Mouse (Mus musculus) spleen, embryonic (tissue): ENCODE measurements at regions not wholly inside any gene's neighbourhood (a gene's known extent, or its start where the extent isn't known, plus 50 kb on each side); places are given as distances from the start of the nearest gene placed in this dataset.

Experiments
- CTCF ChIA-PET: fragments of 350-600 bp; sonication (Branson Sonifier 250); formaldehyde crosslinking; loops from one replicate; lab custom pipeline; 2022; lab: Charles Lee

GRCm38 (mm10) chr2:117811506-117811905, 300.2 kb upstream of the Thbs1 start:
- CTCF ChIA-PET: no interaction called here

DNA sequence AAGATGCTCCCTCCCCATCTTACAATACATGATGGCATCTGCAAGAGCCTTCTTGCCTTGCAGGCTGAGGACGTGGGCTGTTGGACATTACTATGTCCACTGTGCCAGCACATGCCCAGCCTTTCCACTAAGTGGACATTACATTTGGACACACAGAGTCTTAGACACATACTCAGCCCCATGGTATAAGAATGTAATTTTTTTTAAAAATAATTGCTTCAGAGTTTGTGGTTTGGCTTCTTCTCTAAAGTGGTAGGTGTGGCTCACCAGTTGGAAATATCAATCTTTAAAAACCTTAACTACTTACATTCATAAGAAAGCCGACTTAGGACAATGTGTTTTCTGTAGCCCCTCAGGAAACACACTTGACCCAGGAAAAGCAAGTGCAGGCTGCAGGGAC, 299.7 kb upstream of the Thbs1 start:
- CTCF ChIA-PET: no interaction called here

DNA sequence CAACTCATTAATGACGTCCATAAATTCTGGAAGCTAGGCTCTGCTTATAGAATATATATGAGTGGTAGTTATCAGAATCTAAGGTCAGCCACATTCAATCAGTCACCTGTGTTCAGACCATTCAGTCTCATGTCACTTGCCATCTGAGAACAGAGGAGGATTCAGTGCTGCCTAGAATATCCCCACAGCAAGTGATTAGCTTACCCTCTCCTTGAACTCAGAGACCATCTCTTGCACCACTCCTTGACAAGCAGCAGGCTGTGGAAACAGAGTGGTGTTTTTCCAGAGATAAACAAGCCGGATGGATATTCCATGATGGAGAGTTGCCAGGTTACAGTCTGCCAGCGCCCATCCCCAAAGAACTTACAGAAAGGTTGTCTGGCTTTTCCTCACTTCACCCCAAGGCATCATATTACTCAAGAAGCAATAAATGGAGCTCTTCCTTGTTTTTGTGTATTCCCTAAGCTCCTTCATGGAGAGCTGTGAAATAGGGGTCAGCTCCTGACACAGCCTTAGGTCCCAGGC, 291.9 kb upstream of the Thbs1 start:
- CTCF ChIA-PET: no interaction called here

- CTCF ChIA-PET: no interaction called here
These were observed 291.0 kb upstream of the Thbs1 start for GRCm38 (mm10) chr2:117820708-117821107.

GRCm38 (mm10) chr2:117825088-117825487, 286.6 kb upstream of the Thbs1 start:
- CTCF ChIA-PET: no interaction called here

DNA sequence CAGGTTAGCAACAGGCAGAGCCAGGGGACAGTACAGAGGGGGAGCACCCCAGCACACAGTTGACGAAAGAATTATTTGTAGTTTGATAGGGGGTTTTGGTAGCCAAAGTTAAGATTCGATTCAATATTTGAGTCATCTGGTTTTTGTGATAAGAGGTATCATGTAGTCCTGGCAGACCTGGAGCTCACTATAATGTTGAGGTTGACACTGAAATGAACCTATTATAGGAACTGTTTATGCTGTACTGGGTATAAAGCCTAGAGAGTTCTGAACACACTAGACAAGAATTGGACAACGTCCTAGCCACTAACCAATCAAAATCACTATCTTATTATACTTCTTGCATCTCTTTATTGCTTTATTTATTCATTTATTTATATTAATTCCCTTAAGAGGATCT, 284.4 kb upstream of the Thbs1 start:
- CTCF ChIA-PET: no interaction called here

- CTCF ChIA-PET: no interaction called here
These were observed 273.3 kb upstream of the Thbs1 start for GRCm38 (mm10) chr2:117838387-117838786.

DNA sequence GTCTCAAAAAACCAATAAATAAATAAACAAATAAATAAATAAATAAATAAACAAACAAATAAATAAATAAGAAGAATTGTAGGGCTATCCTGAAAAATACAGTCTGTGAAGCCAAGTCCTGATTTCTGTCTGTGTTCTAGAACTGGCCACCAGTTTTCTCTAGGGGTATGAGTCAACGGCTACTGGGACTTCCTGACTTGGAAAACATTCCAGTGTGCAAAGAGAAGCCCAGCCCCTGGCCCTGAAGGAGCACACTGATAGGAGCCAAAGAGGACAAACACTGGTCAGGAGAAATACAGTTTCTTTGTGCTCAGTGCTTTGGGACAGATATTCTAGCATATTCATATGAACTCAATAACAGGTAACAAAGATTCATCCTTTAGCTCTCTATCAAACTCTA, 271.3 kb upstream of the Thbs1 start:
- CTCF ChIA-PET: no interaction called here

DNA sequence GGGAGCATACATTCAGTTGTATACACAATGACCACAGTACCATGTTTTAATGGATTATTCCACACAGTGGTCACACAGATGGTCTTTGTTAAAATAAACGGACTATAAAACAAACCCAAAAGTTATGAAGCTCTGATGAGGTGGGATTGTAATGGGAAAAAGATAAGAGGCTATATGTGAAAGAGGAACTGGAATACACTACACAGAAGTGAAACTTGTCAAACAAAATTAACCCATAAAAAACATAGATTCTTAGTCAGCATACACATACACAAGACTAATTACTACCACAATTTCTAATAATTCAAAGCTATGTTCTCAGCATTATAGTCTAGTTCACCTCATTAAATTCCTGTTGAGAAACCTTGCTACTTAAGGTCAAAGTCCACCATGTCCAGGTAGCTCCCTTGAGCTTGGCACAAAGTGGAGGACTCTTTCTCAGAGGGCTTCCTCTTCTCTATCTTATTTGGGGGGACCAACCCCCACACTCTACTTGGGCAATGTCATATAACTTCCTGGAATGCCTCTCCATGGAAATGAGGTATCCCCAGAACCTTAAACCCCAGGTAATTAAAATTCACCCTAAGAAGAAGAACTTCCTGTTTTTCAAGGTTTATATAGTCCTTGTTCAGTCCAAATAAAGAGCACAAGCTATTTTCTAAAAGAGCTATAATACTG, 269.2 kb upstream of the Thbs1 start:
- CTCF ChIA-PET: no interaction called here

DNA sequence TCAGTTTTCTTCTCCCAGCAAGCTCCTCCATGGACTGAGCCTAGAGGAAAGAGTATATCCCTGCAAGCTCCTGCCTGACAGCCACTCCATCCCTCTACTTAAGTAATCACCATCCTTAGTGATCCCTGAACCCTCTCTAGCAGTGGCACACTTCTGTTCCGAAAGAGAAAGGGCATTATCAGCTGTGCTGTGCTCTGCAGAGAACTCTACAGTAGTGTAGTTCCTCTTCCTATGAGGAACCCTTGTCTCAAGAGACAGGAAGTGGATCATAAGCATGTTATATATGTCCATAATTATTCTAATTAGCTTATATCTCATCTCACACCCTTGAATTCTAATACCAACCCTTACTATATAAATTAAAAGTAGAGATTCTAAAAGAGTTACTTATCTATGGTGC, 259.2 kb upstream of the Thbs1 start:
- CTCF ChIA-PET: no interaction called here

DNA sequence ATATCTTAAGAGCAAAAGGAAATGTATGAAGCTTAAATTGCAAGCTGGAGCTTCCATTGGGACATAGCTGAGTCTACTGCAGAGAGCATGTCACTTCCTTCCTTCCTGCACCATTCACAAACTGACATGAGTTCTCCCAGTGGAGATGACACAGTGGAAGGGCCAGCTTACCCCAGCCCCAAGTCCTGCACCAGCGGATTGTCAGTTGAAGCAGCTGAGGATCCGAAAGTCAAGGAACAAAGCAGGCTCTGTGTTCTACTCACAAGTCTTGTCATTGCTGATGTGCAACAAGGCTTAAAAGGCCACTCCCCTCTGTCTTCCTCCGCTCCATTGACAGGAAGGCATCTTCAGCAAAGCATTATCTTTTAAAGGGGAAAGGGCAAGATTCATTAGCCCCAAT, 249.4 kb upstream of the Thbs1 start:
- CTCF ChIA-PET: no interaction called here

GRCm38 (mm10) chr2:117865119-117865518, 246.6 kb upstream of the Thbs1 start:
- CTCF ChIA-PET: interaction anchor here (0.7 kb wide), 1 partner anchor 15 kb away, joined by 3 read pairs; no protein-coding TSS in a partner anchor

GRCm38 (mm10) chr2:117866946-117867345, 244.7 kb upstream of the Thbs1 start:
- CTCF ChIA-PET: no interaction called here

GRCm38 (mm10) chr2:117867409-117867808, 244.3 kb upstream of the Thbs1 start:
- CTCF ChIA-PET: no interaction called here

- CTCF ChIA-PET: no interaction called here
These were observed 242.8 kb upstream of the Thbs1 start for GRCm38 (mm10) chr2:117868857-117869256.

GRCm38 (mm10) chr2:117871507-117872282, 240.0 kb upstream of the Thbs1 start:
- CTCF ChIA-PET: no interaction called here

- CTCF ChIA-PET: no interaction called here
These were observed 233.9 kb upstream of the Thbs1 start for GRCm38 (mm10) chr2:117877816-117878215.

- CTCF ChIA-PET: no interaction called here
These were observed 229.5 kb upstream of the Thbs1 start for GRCm38 (mm10) chr2:117882136-117882535.

GRCm38 (mm10) chr2:117882890-117883289, 228.8 kb upstream of the Thbs1 start:
- CTCF ChIA-PET: no interaction called here

DNA sequence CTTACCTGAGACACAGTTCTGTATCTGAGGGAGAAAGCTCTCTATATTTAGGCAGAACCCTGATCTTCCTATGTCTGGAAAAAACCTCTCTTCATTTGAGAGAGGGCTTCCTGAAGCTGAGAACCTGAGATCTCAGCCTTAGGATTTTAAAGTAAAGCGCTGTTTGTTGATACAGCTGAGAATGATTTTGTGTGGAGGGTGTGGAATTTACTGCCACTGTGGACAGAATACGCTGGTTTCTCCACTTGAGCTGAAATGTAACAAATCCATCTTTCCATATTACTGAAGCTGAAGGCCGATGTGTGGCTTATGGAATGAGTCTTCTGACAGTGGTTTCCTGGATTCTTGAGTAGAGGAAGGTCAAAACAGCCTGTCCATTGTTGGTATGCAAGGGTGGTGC, 225.2 kb upstream of the Thbs1 start:
- CTCF ChIA-PET: no interaction called here

GRCm38 (mm10) chr2:117901311-117901710, 210.4 kb upstream of the Thbs1 start:
- CTCF ChIA-PET: no interaction called here

DNA sequence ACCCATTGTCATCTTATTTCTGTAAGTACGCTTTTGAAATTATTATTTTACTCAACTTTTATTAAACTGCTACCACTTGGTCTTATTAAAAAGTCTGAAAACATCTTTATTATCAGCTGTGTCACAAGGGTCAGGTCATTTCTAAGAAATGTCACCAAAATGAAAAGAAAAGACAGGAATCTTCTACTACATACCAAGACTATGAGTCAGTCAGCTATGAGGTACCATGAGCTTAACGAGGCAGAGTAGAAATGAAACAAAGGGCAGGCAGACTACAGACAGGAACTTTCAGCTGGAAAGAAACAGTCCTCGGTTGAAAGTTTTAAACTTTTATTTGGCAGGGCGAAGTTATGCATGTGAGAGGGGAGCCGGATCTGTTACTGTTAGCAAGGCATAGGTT, 208.8 kb upstream of the Thbs1 start:
- CTCF ChIA-PET: no interaction called here

- CTCF ChIA-PET: no interaction called here
These were observed 208.0 kb upstream of the Thbs1 start for GRCm38 (mm10) chr2:117903705-117904104.
